In genomic region chr11:75551321-75551720, GRCm38 (mm10) we compare ENCODE assay signal across 10 mouse cellular contexts. TPM values are rescaled to one million over a fixed set of nuclear protein-coding genes. Genes with fewer than 3 reads are reported as not detected.
DNase-seq lines count a peak whose midpoint lies in the region; ATAC-seq lines count a peak whose summit lies in the region.
"Had no signal": no experiment of that assay in that cellular context is flagged by ENCODE, and none has a peak within 500 bp of the region (broad histone marks: within the 10 kb centered on the region; RNA-seq: fewer than 3 reads in every experiment).

No protein-coding gene starts in this region.

- H3K4me1 ChIP-seq in intestine, embryonic 16.5 days (ENCODE audit: control insufficient read depth, insufficient read depth, low read length) = peaks cover 29% of the 10 kb centered on the region
- H3K4me1 ChIP-seq in intestine, embryonic 15.5 days (replicated peaks) = peaks cover 19% of the 10 kb centered on the region
- H3K4me1 ChIP-seq in limb, embryonic 15.5 days = peaks cover 33% of the 10 kb centered on the region

- H3K4me2 ChIP-seq in intestine, embryonic 16.5 days (ENCODE audit: low read depth, low read length) = no peak overlapping the region
- H3K4me2 ChIP-seq in intestine, embryonic 15.5 days (replicated peaks) = no peak overlapping the region
- H3K4me2 ChIP-seq in limb, embryonic 15.5 days = no peak overlapping the region
- H3K4me2 ChIP-seq: heart, embryonic 13.5 days had no signal

- H3K9me3 ChIP-seq in intestine, embryonic 16.5 days (ENCODE audit: control insufficient read depth, low read length) = no peaks in the 10 kb centered on the region
- no peaks in the 10 kb centered on the region for H3K9me3 ChIP-seq in intestine, embryonic 15.5 days
- H3K9me3 ChIP-seq in limb, embryonic 15.5 days = no peaks in the 10 kb centered on the region
- H3K9me3 ChIP-seq: heart, embryonic 13.5 days had no signal

- WGBS in intestine, embryonic 16.5 days = 87% methylated on average over 5 of the region's 5 CpGs
- 82% methylated on average over 5 of the region's 5 CpGs for WGBS in intestine, embryonic 15.5 days
- WGBS in limb, embryonic 15.5 days = 89% methylated on average over 5 of the region's 5 CpGs

- 0 out of 2 replicates have a peak overlapping the region, but pooled peaks have one; percentile 54 for H3K9ac ChIP-seq in intestine, embryonic 16.5 days (ENCODE audit: low read depth, low read length)
- no peak overlapping the region for H3K9ac ChIP-seq in intestine, embryonic 15.5 days
- no peak overlapping the region for H3K9ac ChIP-seq in limb, embryonic 15.5 days
- H3K9ac ChIP-seq: liver, embryonic 14.5 days had no signal

- ATAC-seq in intestine, embryonic 16.5 days = no peak; the same call in 1 of the 2 replicates
- ATAC-seq in intestine, embryonic 15.5 days = no peak
- no peak for ATAC-seq in limb, embryonic 15.5 days (ENCODE audit: insufficient number of reproducible peaks, low FRiP score, low TSS enrichment, low read depth)

- H3K27me3 ChIP-seq in intestine, embryonic 16.5 days (replicated peaks; ENCODE audit: control insufficient read depth, insufficient read depth, low read length) = no peaks in the 10 kb centered on the region
- no peaks in the 10 kb centered on the region for H3K27me3 ChIP-seq in intestine, embryonic 15.5 days (replicated peaks)
- no peaks in the 10 kb centered on the region for H3K27me3 ChIP-seq in limb, embryonic 15.5 days
- H3K27me3 ChIP-seq: heart, embryonic 13.5 days had no signal

- H3K4me3 ChIP-seq in intestine, embryonic 16.5 days (ENCODE audit: low read length) = no peak overlapping the region
- H3K4me3 ChIP-seq in intestine, embryonic 15.5 days (replicated peaks) = no peak overlapping the region
- no peak overlapping the region for H3K4me3 ChIP-seq in limb, embryonic 15.5 days
- H3K4me3 ChIP-seq: heart, embryonic 13.5 days had no signal

- H3K36me3 ChIP-seq in intestine, embryonic 16.5 days (ENCODE audit: control insufficient read depth, insufficient read depth, low read length) = no peaks in the 10 kb centered on the region
- H3K36me3 ChIP-seq in intestine, embryonic 15.5 days = no peaks in the 10 kb centered on the region
- H3K36me3 ChIP-seq in limb, embryonic 15.5 days = no peaks in the 10 kb centered on the region
- H3K36me3 ChIP-seq: heart, embryonic 13.5 days had no signal

- peak overlapping the region; percentile 69; the same call in 1 of the 2 replicates for H3K27ac ChIP-seq in intestine, embryonic 16.5 days (ENCODE audit: low read length)
- H3K27ac ChIP-seq in intestine, embryonic 15.5 days = no peak overlapping the region
- peak overlapping the region; percentile 79 for H3K27ac ChIP-seq in limb, embryonic 15.5 days
- H3K27ac ChIP-seq: liver, embryonic 14.5 days had no signal

- peak; percentile 26 for DNase-seq in cerebellum, adult 11 months
- DNase-seq in cerebellum, adult 11-12 months = no peak
- DNase-seq in kidney, adult 11 months = peak; percentile 81
- DNase-seq in spleen, postnatal 10 days (ENCODE audit: low spot score in 2 of 2) = no peak
- DNase-seq in T-cell, adult 2 months (ENCODE audit: low spot score) = no peak

RNA-seq across cellular contexts. Expression of gene Slc43a2, which starts 19.8 kb away (rescaled TPM):
- polyA plus RNA-seq in intestine, embryonic 16.5 days (2015; fragmentation: Nextera tagmentation; extraction: Ambion mirVana) = 22.0 and 27.7 TPM in 2 replicates
- 11.7 and 12.9 TPM in 2 replicates for polyA plus RNA-seq in intestine, embryonic 15.5 days (2015; fragmentation: Nextera tagmentation; extraction: Ambion mirVana)
- polyA plus RNA-seq in limb, embryonic 15.5 days (2015; fragmentation: Nextera tagmentation; extraction: Ambion mirVana) = 2.6 and 3.6 TPM in 2 replicates

RNA-seq across cellular contexts. Expression of gene Pitpna, which starts 36.6 kb away (rescaled TPM):
- polyA plus RNA-seq in intestine, embryonic 16.5 days (2015; fragmentation: Nextera tagmentation; extraction: Ambion mirVana) = 84.2 and 98.1 TPM in 2 replicates
- 92.3 and 102 TPM in 2 replicates for polyA plus RNA-seq in intestine, embryonic 15.5 days (2015; fragmentation: Nextera tagmentation; extraction: Ambion mirVana)
- 61.4 and 65.4 TPM in 2 replicates for polyA plus RNA-seq in limb, embryonic 15.5 days (2015; fragmentation: Nextera tagmentation; extraction: Ambion mirVana)

RNA-seq across cellular contexts. Expression of gene Scarf1, which starts 38.0 kb away (rescaled TPM):
- 5.6 and 6.0 TPM in 2 replicates for polyA plus RNA-seq in intestine, embryonic 16.5 days (2015; fragmentation: Nextera tagmentation; extraction: Ambion mirVana)
- polyA plus RNA-seq in intestine, embryonic 15.5 days (2015; fragmentation: Nextera tagmentation; extraction: Ambion mirVana) = 5.7 TPM in 2 replicates
- 7.1 and 8.2 TPM in 2 replicates for polyA plus RNA-seq in limb, embryonic 15.5 days (2015; fragmentation: Nextera tagmentation; extraction: Ambion mirVana)

RNA-seq across cellular contexts. Expression of gene Rilp, which starts 41.4 kb away (rescaled TPM):
- polyA plus RNA-seq in intestine, embryonic 16.5 days (2015; fragmentation: Nextera tagmentation; extraction: Ambion mirVana) = 2.4 and 2.7 TPM in 2 replicates
- 1.6 and 2.3 TPM in 2 replicates for polyA plus RNA-seq in intestine, embryonic 15.5 days (2015; fragmentation: Nextera tagmentation; extraction: Ambion mirVana)
- 0.45 and 0.73 TPM in 2 replicates for polyA plus RNA-seq in limb, embryonic 15.5 days (2015; fragmentation: Nextera tagmentation; extraction: Ambion mirVana)

Comparison
In these comparisons a context has a peak if more than half of its experiments do, and no peak if none do; other contexts are left out.
1. DNase-seq: peak in cerebellum, adult 11 months (single experiment) and kidney, adult 11 months (single experiment); none in cerebellum, adult 11-12 months (single experiment), spleen, postnatal 10 days (0 of 2) and T-cell, adult 2 months (single experiment).